Mouse (Mus musculus) forebrain, embryonic 14.5 days (tissue): Measurements from ENCODE around the gene Tmem62. TPM values are rescaled to one million over a fixed set of nuclear protein-coding genes. Genes with fewer than 3 reads are reported as not detected.

Experiments
- ATAC-seq: fragments of 200-750 bp; cut with Nextera tagmentation; 2 replicates; pipeline ENCODE4 v1.8.0; 2017; ENCODE audit warnings: mild to moderate bottlenecking, moderate library complexity
- DNase-seq: peaks from one replicate; pipeline ENCODE4 v3.0.0-alpha.2; 2015; ENCODE audit warnings: low spot score
- H3K27ac ChIP-seq: fragments of 300-500 bp; sonication (generic); 2 replicates; pipeline ENCODE4 v1.5.1; 2014; ENCODE audit warnings: low read depth, mild to moderate bottlenecking, control low read depth, low read length, moderate library complexity
- H3K27me3 ChIP-seq: fragments of 300-500 bp; sonication (generic); replicated peaks from 2 replicates; pipeline ENCODE4 v1.6.1; 2014; ENCODE audit warnings: low read length, control low read depth, mixed read lengths; ENCODE audit not compliant: control insufficient read depth, insufficient read depth
- H3K36me3 ChIP-seq: fragments of 300-500 bp; sonication (generic); 2 replicates; pipeline ENCODE4 v1.6.1; 2014; ENCODE audit warnings: low read length, control low read depth; ENCODE audit not compliant: control insufficient read depth, insufficient read depth
- H3K4me1 ChIP-seq: fragments of 300-500 bp; sonication (generic); 2 replicates; pipeline ENCODE4 v1.6.1; 2014; ENCODE audit warnings: antibody characterized with exemption, low read length, control low read depth; ENCODE audit not compliant: control insufficient read depth, insufficient read depth
- H3K4me2 ChIP-seq: fragments of 300-500 bp; sonication (generic); 2 replicates; pipeline ENCODE4 v1.6.1; 2014; ENCODE audit warnings: mild to moderate bottlenecking, control low read depth, low read length
- H3K4me3 ChIP-seq: fragments of 300-500 bp; sonication (generic); 2 replicates; pipeline ENCODE4 v1.5.1; 2014; ENCODE audit warnings: low read depth, low read length, control low read depth
- H3K9ac ChIP-seq: fragments of 300-500 bp; sonication (generic); 2 replicates; pipeline ENCODE4 v1.6.1; 2014; ENCODE audit warnings: mild to moderate bottlenecking, low read length, control low read depth, moderate library complexity
- H3K9me3 ChIP-seq: fragments of 300-500 bp; sonication (generic); replicated peaks from 2 replicates; pipeline ENCODE4 v1.6.1; 2016; ENCODE audit warnings: low read length, control low read depth, mixed read lengths; ENCODE audit not compliant: control insufficient read depth
- WGBS: fragments of 180-500 bp; shearing (Covaris S2); extraction: QIAGEN DNeasy Blood & Tissue Kit; methylation state at CpG from one replicate; pipeline ENCODE4 v1.1.7; 2014; 5-methylcytosine and 5-hydroxymethylcytosine counted together
- polyA plus RNA-seq: library from polyadenylated mRNA; unstranded; fragments of >200 nt; fragmentation: Nextera tagmentation; extraction: Ambion mirVana; gene quantifications from 2 replicates; pipeline ENCODE4 v1.2.1, GENCODE M21; 2014

Tmem62 gene
- polyA plus RNA-seq, 1 experiment from 2014 or later: 7.9 TPM

DNA sequence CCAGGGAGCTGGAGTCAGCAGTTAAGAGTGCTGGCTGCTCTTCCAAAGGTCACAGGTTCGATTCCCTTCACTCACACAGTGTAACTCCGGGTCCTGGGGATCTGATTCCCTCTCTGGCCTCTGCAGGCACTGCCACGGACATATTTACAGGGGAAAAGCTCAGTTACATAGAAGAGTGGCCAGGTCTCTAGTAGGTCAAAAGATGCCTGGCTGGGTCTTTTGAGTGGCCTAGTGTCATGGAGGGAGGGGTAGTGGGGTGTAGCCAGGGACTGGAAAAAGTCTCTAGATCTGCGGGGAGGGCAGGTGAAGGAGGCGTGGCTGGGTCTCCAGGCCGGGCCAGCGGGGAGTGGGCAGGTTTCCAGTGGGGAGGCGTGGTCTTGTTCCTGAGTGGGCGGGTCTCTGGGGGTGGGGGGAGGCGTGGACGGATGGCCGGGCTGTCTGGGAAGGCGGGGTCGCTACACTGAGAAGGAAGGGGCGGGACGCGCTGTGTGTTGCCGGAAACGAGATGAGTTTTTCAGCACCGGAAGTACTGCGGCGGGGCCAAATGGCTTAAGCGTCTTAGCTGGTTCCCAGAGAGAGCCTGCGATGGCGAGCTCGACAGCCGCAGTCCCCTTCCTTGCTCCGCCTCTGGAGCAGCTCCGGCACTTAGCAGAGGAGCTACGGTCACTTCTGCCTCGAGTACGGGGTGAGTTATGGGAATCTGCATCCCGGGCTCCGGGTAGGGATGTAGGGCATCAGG is 31.3 kb downstream of the Tmem62 start, which contains the start of gene Ccndbp1:
TSS of gene Ccndbp1 (plus strand) at position 479 of the 739 bp plus-strand sequence.
- H3K4me3 ChIP-seq: peak within 1 kb of the TSS; percentile 73
- H3K27me3 ChIP-seq: no peaks in the 10 kb centered on the region
- peaks cover 7% of the 10 kb centered on the region for H3K4me1 ChIP-seq
- peak within 1 kb of the TSS; percentile 63 for H3K4me2 ChIP-seq
- DNase-seq (peak; percentile 94), ATAC-seq (peak; percentile 98)
- WGBS: 1% methylated on average over 34 of the region's 34 CpGs
- H3K27ac ChIP-seq: 0 out of 2 replicates have a peak within 1 kb of the TSS, but pooled peaks have one; percentile 21
- H3K9me3 ChIP-seq: no peaks in the 10 kb centered on the region
- peak within 1 kb of the TSS; percentile 81 for H3K9ac ChIP-seq
- H3K36me3 ChIP-seq: peaks cover 19% of the 10 kb centered on the region

DNA sequence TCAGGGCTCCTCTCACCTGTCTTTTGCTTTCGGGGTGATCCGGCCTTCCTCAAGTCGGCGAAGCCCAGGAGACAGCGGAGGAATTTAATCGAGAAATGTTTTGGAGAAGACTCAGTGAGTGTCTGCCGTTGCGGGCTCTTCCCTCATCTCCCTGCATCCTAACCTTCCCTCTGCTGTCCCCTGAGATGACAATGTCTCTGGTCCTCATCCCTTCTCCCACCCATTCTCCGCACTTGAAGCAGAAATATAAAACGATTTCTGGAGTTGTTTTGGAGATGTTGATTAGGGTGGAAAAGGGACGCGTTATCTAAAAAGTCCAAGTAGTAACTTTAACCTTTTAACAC is 31.8 kb downstream of the Tmem62 start:
- WGBS: 2% methylated on average over 12 of the region's 12 CpGs

DNA sequence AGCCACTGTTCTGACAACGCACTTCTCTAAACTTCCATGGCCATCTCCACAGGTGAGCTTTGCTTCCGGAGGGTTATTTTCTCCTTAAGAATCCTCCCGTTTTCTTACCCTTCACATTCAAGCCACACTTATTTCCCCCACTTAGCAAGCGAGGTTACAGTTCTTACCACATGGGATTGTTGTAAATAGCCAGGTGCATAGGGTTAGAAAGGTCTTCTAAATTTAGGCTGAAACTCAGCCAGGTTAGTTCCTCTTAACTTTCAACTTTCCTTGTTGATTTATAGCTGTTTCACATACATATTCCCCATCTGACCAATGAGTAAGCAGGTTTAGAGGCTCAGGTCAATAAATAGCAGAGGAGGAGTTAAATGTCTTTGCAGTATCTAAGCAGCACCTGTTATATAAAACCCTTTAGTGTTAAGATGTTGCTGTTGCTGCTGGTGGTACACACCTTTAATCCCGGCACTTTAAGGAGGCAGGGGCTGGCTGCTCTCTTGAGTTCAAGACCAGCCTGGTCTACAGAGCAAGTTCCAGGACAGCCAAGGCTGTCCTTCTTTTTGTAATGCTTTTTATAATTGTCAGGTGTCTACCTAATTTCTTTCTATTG is 32.4 kb downstream of the Tmem62 start:
- Histone ChIP-seq H3K27me3 (no peaks in the 10 kb centered on the region), H3K4me3 (peak overlapping the region; percentile 73), H3K4me2 (peak overlapping the region; percentile 63), H3K9ac (peak overlapping the region; percentile 81), H3K9me3 (no peaks in the 10 kb centered on the region), H3K4me1 (peaks cover 7% of the 10 kb centered on the region), H3K36me3 (peaks cover 19% of the 10 kb centered on the region), H3K27ac (no peak overlapping the region)
- ATAC-seq (no peak), DNase-seq (no peak)
- 22% methylated on average over 5 of the region's 5 CpGs for WGBS

More for the DNA sequence above, 31.8 kb downstream of the Tmem62 start:
- peak; percentile 45 for ATAC-seq
- Histone ChIP-seq H3K4me3 (peak overlapping the region; percentile 73), H3K36me3 (peaks cover 19% of the 10 kb centered on the region), H3K27me3 (no peaks in the 10 kb centered on the region), H3K9ac (peak overlapping the region; percentile 81), H3K4me2 (peak overlapping the region; percentile 63), H3K4me1 (peaks cover 7% of the 10 kb centered on the region), H3K9me3 (no peaks in the 10 kb centered on the region), H3K27ac (0 out of 2 replicates have a peak overlapping the region, but pooled peaks have one; percentile 21)
- DNase-seq: no peak

DNA sequence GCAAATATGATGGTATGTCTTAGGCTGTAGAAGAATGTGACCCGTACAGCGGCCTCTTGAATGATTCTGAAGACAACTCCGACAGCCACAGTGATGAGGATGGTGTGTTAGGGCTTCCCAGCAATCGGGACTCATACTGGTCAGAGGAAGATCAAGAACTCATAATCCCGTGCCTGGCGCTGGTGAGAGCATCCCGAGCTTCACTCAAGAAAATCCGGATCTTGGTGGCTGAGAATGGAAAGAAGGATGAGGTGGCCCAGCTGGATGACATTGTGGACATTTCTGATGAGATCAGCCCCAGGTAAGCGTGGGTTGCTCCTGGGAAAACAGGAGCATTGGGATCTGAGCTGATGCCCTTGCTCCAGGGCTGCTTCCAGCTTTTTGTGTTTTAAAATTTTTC is 35.9 kb downstream of the Tmem62 start:
- peaks cover 7% of the 10 kb centered on the region for H3K4me1 ChIP-seq
- H3K9me3 ChIP-seq: no peaks in the 10 kb centered on the region
- H3K4me2 ChIP-seq: no peak overlapping the region
- H3K27ac ChIP-seq: no peak overlapping the region
- H3K36me3 ChIP-seq: peaks cover 49% of the 10 kb centered on the region
- no peak overlapping the region for H3K4me3 ChIP-seq
- DNase-seq: no peak
- H3K9ac ChIP-seq: no peak overlapping the region
- 90% methylated on average over 9 of the region's 9 CpGs for WGBS
- no peaks in the 10 kb centered on the region for H3K27me3 ChIP-seq
- no peak for ATAC-seq

DNA sequence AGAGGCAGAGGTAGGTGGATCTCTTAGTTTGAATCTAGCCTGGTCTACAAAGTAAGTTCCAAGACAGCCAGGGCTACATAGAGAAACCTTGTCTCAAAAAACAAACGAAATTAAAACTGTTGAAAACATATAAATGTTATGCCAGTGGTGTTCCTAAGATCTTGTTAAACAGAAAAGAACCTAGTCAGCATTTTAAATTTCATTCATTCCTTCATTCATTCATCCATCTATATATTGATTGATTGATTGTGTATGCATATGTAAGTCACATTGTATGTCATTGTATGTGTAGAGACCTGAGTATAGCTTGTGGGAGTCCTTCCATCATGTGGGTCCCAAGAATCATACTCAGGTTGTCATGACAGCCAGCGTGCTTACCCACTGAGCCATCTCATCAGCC is 38.7 kb downstream of the Tmem62 start:
- DNase-seq (no peak), ATAC-seq (no peak)
- Histone ChIP-seq H3K4me3 (no peak overlapping the region), H3K9me3 (no peaks in the 10 kb centered on the region), H3K4me1 (no peaks in the 10 kb centered on the region), H3K36me3 (peaks cover 52% of the 10 kb centered on the region), H3K4me2 (no peak overlapping the region), H3K9ac (no peak overlapping the region), H3K27ac (no peak overlapping the region), H3K27me3 (no peaks in the 10 kb centered on the region)
- WGBS: 84% methylated on average over 2 of the region's 2 CpGs

DNA sequence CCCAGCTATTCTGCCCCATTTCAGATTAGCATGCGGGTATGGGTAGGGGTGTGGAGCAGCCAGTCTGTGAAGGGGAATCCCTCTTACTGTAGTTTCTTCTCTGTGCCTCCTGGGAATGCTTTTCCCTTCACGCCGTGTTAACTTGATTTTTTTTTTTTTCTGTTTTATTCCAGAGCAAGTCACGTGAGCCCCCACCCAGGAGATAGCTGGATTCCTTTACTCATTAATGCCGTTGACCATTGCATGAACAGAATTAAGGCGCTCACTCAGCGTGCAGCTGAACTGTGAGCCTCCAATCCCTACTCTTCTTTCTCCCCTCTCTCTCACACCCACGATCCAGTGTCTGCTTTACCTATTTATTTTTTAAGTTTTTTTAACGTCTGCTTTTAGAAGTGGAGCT is 39.4 kb downstream of the Tmem62 start:
- ATAC-seq (no peak), DNase-seq (no peak)
- Histone ChIP-seq H3K27ac (no peak overlapping the region), H3K9me3 (no peaks in the 10 kb centered on the region), H3K9ac (no peak overlapping the region), H3K36me3 (peaks cover 49% of the 10 kb centered on the region), H3K4me2 (no peak overlapping the region), H3K27me3 (no peaks in the 10 kb centered on the region), H3K4me1 (no peaks in the 10 kb centered on the region), H3K4me3 (no peak overlapping the region)
- 95% methylated on average over 9 of the region's 9 CpGs for WGBS

DNA sequence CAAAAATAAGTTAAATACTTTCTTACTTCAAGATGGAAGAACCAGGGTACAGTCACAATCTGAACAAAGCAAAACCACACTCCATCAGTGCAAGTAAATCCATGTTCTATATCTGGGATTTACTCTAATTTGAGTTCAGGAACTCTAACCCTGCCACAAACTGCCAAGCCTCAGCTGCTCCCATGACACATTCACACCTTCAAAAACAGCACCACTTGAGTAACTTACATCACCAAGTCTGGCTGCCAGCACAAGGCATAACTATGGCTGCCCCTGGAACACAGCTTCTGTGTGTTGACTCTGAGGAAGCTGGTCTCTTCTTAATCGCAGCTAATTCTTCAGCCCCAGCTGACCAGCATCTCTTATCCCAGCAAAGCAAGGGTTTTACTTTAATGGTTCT is 40.3 kb downstream of the Tmem62 start:
- no peak overlapping the region for H3K9ac ChIP-seq
- H3K9me3 ChIP-seq: no peaks in the 10 kb centered on the region
- peaks cover 40% of the 10 kb centered on the region for H3K36me3 ChIP-seq
- H3K4me1 ChIP-seq: no peaks in the 10 kb centered on the region
- H3K27ac ChIP-seq: no peak overlapping the region
- no peak overlapping the region for H3K4me2 ChIP-seq
- H3K4me3 ChIP-seq: no peak overlapping the region
- no peaks in the 10 kb centered on the region for H3K27me3 ChIP-seq
- DNase-seq (no peak), ATAC-seq (no peak)
- 94% methylated on average over 1 of the region's 1 CpGs for WGBS

DNA sequence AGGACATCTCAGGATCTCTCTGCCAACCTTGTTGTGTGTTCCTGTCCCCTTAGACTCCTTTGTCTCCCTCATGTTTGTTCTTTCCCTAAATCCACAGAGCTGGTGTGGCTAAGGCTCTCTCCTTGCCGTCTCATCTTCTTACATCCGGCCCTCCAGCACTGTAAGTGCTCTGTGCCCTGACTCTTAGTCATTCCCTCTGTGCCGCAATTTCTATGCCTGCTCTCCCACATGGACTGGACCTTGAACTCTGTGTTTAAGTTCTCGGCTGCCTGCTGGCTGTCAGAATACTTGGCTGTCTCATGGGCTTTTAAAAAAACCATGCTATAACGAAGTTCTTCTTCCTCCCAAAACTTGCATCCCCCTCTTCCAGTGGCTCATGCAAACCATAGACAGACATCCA is 46.1 kb downstream of the Tmem62 start:
- DNase-seq: no peak
- Histone ChIP-seq H3K27me3 (no peaks in the 10 kb centered on the region), H3K4me2 (no peak overlapping the region), H3K4me3 (no peak overlapping the region), H3K9me3 (no peaks in the 10 kb centered on the region), H3K9ac (no peak overlapping the region), H3K27ac (no peak overlapping the region), H3K4me1 (no peaks in the 10 kb centered on the region), H3K36me3 (peaks cover under 1% of the 10 kb centered on the region; the same call in 1 of the 2 replicates)
- WGBS: 77% methylated on average over 5 of the region's 5 CpGs
- no peak for ATAC-seq

DNA sequence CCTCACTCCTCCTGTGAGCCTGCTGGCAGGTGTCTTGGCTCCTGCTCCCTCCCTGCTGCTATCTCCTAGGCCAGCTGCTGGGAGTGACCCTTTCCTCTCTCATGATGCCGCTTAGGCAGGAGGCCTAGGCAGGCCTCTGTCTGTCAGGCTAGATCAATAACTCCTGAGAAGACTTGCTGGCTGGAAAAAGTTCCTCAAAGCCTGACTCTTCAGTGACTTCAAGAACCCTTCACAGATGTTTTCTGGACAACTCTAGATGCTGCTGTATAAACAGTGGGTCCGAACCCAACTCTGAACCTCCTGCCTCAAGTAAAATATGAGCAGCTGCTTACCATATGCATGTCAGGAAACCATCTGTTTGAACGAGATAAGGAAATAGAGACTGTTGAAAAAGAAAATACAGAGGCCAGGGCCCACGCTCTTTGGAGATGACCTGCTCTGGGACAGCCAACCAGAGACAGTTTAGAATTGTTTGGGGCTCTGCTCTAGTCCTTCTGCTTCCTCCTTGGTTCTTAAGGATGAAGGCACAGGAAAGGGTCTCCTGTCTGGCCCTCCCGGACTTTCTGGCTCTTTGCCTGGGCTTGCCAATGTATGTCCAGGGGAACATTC is 60.0 kb downstream of the Tmem62 start, which contains the start of gene Epb42:
TSS of gene Epb42 (minus strand) at position 340 of the 609 bp plus-strand sequence.
- WGBS: 74% methylated on average over 5 of the region's 5 CpGs

More for the DNA sequence above, 60.0 kb downstream of the Tmem62 start, which contains the start of gene Epb42:
- Histone ChIP-seq H3K9ac (no peak within 1 kb of the TSS), H3K4me3 (no peak within 1 kb of the TSS), H3K27ac (no peak within 1 kb of the TSS), H3K27me3 (no peaks in the 10 kb centered on the region), H3K4me1 (no peaks in the 10 kb centered on the region), H3K9me3 (no peaks in the 10 kb centered on the region), H3K36me3 (no peaks in the 10 kb centered on the region), H3K4me2 (no peak within 1 kb of the TSS)
- no peak for ATAC-seq
- DNase-seq: no peak
